Mouse (Mus musculus) hindbrain, postnatal 0 days (tissue): ENCODE measurements around the gene Celf2. TPM values are rescaled to one million over a fixed set of nuclear protein-coding genes. Genes with fewer than 3 reads are reported as not detected.
A peak's percentile ranks its signal among the peaks of the same experiment; 100 is the strongest.

ENCODE experiments used
- ATAC-seq: fragments of 200-750 bp; cut with Nextera tagmentation; 2 replicates; pipeline ENCODE4 v1.8.0; 2017; ENCODE audit warnings: mild to moderate bottlenecking, moderate TSS enrichment, moderate library complexity
- DNase-seq: peaks from one replicate; pipeline ENCODE4 v3.0.0-alpha.2; 2015; ENCODE audit warnings: low spot score
- H3K27ac ChIP-seq: fragments of 300-500 bp; sonication (generic); 2 replicates; pipeline ENCODE4 v1.5.1; 2014; ENCODE audit warnings: mild to moderate bottlenecking
- H3K27me3 ChIP-seq: fragments of 300-500 bp; sonication (generic); 2 replicates; pipeline ENCODE4 v1.6.1; 2014; ENCODE audit warnings: low read length, mixed read lengths; ENCODE audit not compliant: insufficient read depth
- H3K36me3 ChIP-seq: fragments of 300-500 bp; sonication (generic); 2 replicates; pipeline ENCODE4 v1.6.1; 2014; ENCODE audit warnings: low read length, mixed read lengths; ENCODE audit not compliant: insufficient read depth
- H3K4me1 ChIP-seq: fragments of 300-500 bp; sonication (generic); 2 replicates; pipeline ENCODE4 v1.6.1; 2014; ENCODE audit warnings: antibody characterized with exemption, low read length, mixed read lengths; ENCODE audit not compliant: insufficient read depth
- H3K4me2 ChIP-seq: fragments of 300-500 bp; sonication (generic); 2 replicates; pipeline ENCODE4 v1.6.1; 2014; ENCODE audit warnings: low read depth, mild to moderate bottlenecking, low read length, moderate library complexity, mixed read lengths
- H3K4me3 ChIP-seq: fragments of 300-500 bp; sonication (generic); 2 replicates; pipeline ENCODE4 v1.5.1; 2014; ENCODE audit warnings: low read length
- H3K9ac ChIP-seq: fragments of 300-500 bp; sonication (generic); replicated peaks from 2 replicates; pipeline ENCODE4 v1.6.1; 2014; ENCODE audit warnings: mild to moderate bottlenecking, low read length, moderate library complexity, mixed read lengths
- H3K9me3 ChIP-seq: fragments of 300-500 bp; sonication (generic); 2 replicates; pipeline ENCODE4 v1.6.1; 2016; ENCODE audit warnings: low read length, mixed read lengths
- CTCF ChIP-seq: IDR thresholded peaks from 2 replicates; pipeline ENCODE4 v1.5.1; 2016; ENCODE audit warnings: antibody characterized with exemption, control low read depth, low read depth
- WGBS: fragments of 180-500 bp; shearing (Covaris S2); extraction: QIAGEN DNeasy Blood & Tissue Kit; methylation state at CpG from one replicate; pipeline ENCODE4 v1.1.7; 2014; 5-methylcytosine and 5-hydroxymethylcytosine counted together
- polyA plus RNA-seq: library from polyadenylated mRNA; unstranded; fragments of >200 nt; fragmentation: Nextera tagmentation; extraction: Ambion mirVana; gene quantifications from 2 replicates; pipeline ENCODE4 v1.2.1, GENCODE M21; 2015
- total RNA-seq: library from RNA; depleted of rRNA; stranded (reverse); fragments of >200 nt; gene quantifications from 2 replicates; pipeline ENCODE4 v1.2.3, GENCODE M21; 2014

Gene Celf2
- total and polyA plus RNA-seq, 2 experiments from 2014 or later, result 110 to 160 TPM

- DNase-seq (no peak), ATAC-seq (no peak)
- H3K9me3 ChIP-seq, result no peaks in the 10 kb centered on the region
- H3K27ac ChIP-seq, result no peak overlapping the region
- H3K9ac ChIP-seq, result no peak overlapping the region
- no peaks in the 10 kb centered on the region for H3K4me1 ChIP-seq
- WGBS, result 75% methylated on average over 6 of the region's 6 CpGs
- no peak for TF ChIP-seq CTCF
- no peak overlapping the region for H3K4me2 ChIP-seq
- H3K36me3 ChIP-seq, result no peaks in the 10 kb centered on the region
- no peak overlapping the region for H3K4me3 ChIP-seq
- H3K27me3 ChIP-seq, result no peaks in the 10 kb centered on the region
Measured at GRCm38 (mm10) chr2:7222886-7223285, 286.5 kb downstream of the Celf2 start.

GRCm38 (mm10) chr2:7221856-7222255 lies 287.5 kb downstream of the Celf2 start:
- Histone ChIP-seq H3K4me1 (no peaks in the 10 kb centered on the region), H3K9me3 (no peaks in the 10 kb centered on the region), H3K9ac (no peak overlapping the region), H3K4me3 (no peak overlapping the region), H3K4me2 (no peak overlapping the region), H3K36me3 (no peaks in the 10 kb centered on the region), H3K27ac (no peak overlapping the region), H3K27me3 (no peaks in the 10 kb centered on the region)
- no peak for DNase-seq
- no peak for ATAC-seq
- TF ChIP-seq CTCF, result no peak
- WGBS, result 70% methylated on average over 1 of the region's 1 CpGs

- H3K4me3 ChIP-seq, result no peak overlapping the region
Measured at GRCm38 (mm10) chr2:7218101-7218500, 291.3 kb downstream of the Celf2 start.

GRCm38 (mm10) chr2:7207691-7208504 lies 301.5 kb downstream of the Celf2 start:
- no peak overlapping the region for H3K4me3 ChIP-seq
- H3K27me3 ChIP-seq, result no peaks in the 10 kb centered on the region
- 21% methylated on average over 15 of the region's 15 CpGs for WGBS
- DNase-seq (peak; percentile 46), ATAC-seq (peak; percentile 58; the same call in 1 of the 2 replicates)
- H3K36me3 ChIP-seq, result no peaks in the 10 kb centered on the region
- H3K9ac ChIP-seq, result no peak overlapping the region
- TF ChIP-seq CTCF, result no peak
- no peaks in the 10 kb centered on the region for H3K4me1 ChIP-seq
- H3K27ac ChIP-seq, result no peak overlapping the region
- no peak overlapping the region; the same call in 1 of the 2 replicates for H3K4me2 ChIP-seq
- H3K9me3 ChIP-seq, result no peaks in the 10 kb centered on the region

More at GRCm38 (mm10) chr2:7218101-7218500, 291.3 kb downstream of the Celf2 start:
- H3K9me3 ChIP-seq, result no peaks in the 10 kb centered on the region
- no peak overlapping the region for H3K27ac ChIP-seq
- no peaks in the 10 kb centered on the region for H3K4me1 ChIP-seq
- H3K36me3 ChIP-seq, result no peaks in the 10 kb centered on the region
- DNase-seq (no peak), ATAC-seq (no peak)
- H3K4me2 ChIP-seq, result no peak overlapping the region
- H3K27me3 ChIP-seq, result no peaks in the 10 kb centered on the region
- TF ChIP-seq CTCF, result no peak
- no peak overlapping the region for H3K9ac ChIP-seq
- WGBS, result 94% methylated on average over 2 of the region's 2 CpGs

DNA sequence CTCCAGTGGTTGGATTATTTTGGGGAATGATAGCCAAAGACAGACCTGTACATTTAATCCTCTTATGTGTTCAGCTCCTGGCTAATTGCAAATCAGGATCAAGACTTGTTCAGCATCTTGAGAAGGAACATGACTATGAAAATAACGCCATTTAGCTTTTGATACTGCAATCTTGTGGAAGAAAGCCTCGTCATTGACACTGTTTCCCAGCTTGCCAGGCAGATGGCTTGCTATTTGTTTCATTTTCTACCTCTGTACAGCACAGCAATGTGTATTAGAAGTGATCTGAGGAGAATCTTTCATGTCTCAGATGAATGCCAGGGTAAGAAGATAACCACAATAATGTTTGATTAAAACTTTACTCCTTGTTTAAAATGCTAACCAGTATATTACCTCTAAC lies 315.9 kb downstream of the Celf2 start:
- Histone ChIP-seq H3K4me3 (no peak overlapping the region), H3K9ac (no peak overlapping the region), H3K4me1 (no peaks in the 10 kb centered on the region), H3K4me2 (no peak overlapping the region), H3K36me3 (no peaks in the 10 kb centered on the region), H3K27ac (no peak overlapping the region), H3K9me3 (no peaks in the 10 kb centered on the region), H3K27me3 (no peaks in the 10 kb centered on the region)
- WGBS, result 82% methylated on average over 2 of the region's 2 CpGs
- TF ChIP-seq CTCF, result no peak
- DNase-seq, result no peak
- ATAC-seq, result no peak

GRCm38 (mm10) chr2:7179186-7179585 lies 330.2 kb downstream of the Celf2 start:
- Histone ChIP-seq H3K27me3 (no peaks in the 10 kb centered on the region), H3K4me3 (no peak overlapping the region), H3K9ac (no peak overlapping the region), H3K27ac (no peak overlapping the region), H3K4me2 (no peak overlapping the region), H3K9me3 (no peaks in the 10 kb centered on the region), H3K4me1 (no peaks in the 10 kb centered on the region), H3K36me3 (no peaks in the 10 kb centered on the region)
- 81% methylated on average over 1 of the region's 1 CpGs for WGBS
- no peak for DNase-seq
- ATAC-seq, result no peak
- no peak for TF ChIP-seq CTCF
